Mouse (Mus musculus): Measurements from ENCODE around the gene Mettl5.

GRCm38 (mm10) chr2:69829680-69830079 lies 55.7 kb downstream of the Mettl5 start:
- TF ChIP-seq CTCF (IDR thresholded peaks at IDR 0.05; ENCODE audit: control insufficient read depth, insufficient read depth, insufficient replicate concordance, low read depth, low read length), result no peak
- TF ChIP-seq POLR2A (IDR thresholded peaks at IDR 0.05; ENCODE audit: control insufficient read depth, low read depth, low read length), result no peak

All from testis, adult 2 months (tissue).